In genomic region chr7:140048361-140049114, GRCm38 (mm10) we compare ENCODE assay signal across 8 mouse cellular contexts. TPM values are rescaled to one million over a fixed set of nuclear protein-coding genes. Genes with fewer than 3 reads are reported as not detected.
DNase-seq lines count a peak whose midpoint lies in the region; ATAC-seq lines count a peak whose summit lies in the region.

TSS of gene Msx3 (minus strand) at chr7:140049089.

- peaks cover 86% of the 10 kb centered on the region for H3K27me3 ChIP-seq in heart, embryonic 11.5 days (ENCODE audit: control insufficient read depth, insufficient read depth, low read length)
- peaks cover 93% of the 10 kb centered on the region for H3K27me3 ChIP-seq in midbrain, embryonic 11.5 days (ENCODE audit: control insufficient read depth, insufficient read depth, low read length)

- peak within 1 kb of the TSS; percentile 70 for H3K4me2 ChIP-seq in heart, embryonic 11.5 days
- H3K4me2 ChIP-seq in midbrain, embryonic 11.5 days: peak within 1 kb of the TSS; percentile 43

- no peak within 1 kb of the TSS for H3K9ac ChIP-seq in heart, embryonic 11.5 days (ENCODE audit: low read depth, low read length)
- no peak within 1 kb of the TSS for H3K9ac ChIP-seq in midbrain, embryonic 11.5 days (ENCODE audit: low read length)

- H3K27ac ChIP-seq in heart, embryonic 11.5 days (ENCODE audit: low read depth, low read length): no peak within 1 kb of the TSS
- H3K27ac ChIP-seq in midbrain, embryonic 11.5 days (ENCODE audit: low read depth, low read length): no peak within 1 kb of the TSS

- DNase-seq in heart, adult 11 months: no peak
- peak; percentile 18 for DNase-seq in ES-CJ7 (ENCODE audit: low read depth, low spot score)
- peak; percentile 96 for DNase-seq in midbrain, embryonic 11.5 days (ENCODE audit: low spot score, missing footprints)
- DNase-seq in cerebellum, adult 18-20 months: no peak
- no peak for DNase-seq in cerebellum, postnatal 4 days (ENCODE audit: low spot score in 2 of 2)
- no peak for DNase-seq in adrenal gland, postnatal 14 days

- H3K36me3 ChIP-seq in heart, embryonic 11.5 days (ENCODE audit: control insufficient read depth, insufficient read depth, low read length): no peaks in the 10 kb centered on the region
- H3K36me3 ChIP-seq in midbrain, embryonic 11.5 days (ENCODE audit: control insufficient read depth, insufficient read depth, low read length): no peaks in the 10 kb centered on the region

- WGBS in heart, embryonic 11.5 days (ENCODE audit: insufficient replicate concordance): under 1% methylated on average over 56 of the region's 56 CpGs
- WGBS in midbrain, embryonic 11.5 days: 1% methylated on average over 56 of the region's 56 CpGs

- 0 out of 2 replicates have a peak, but pooled peaks have one; percentile 24 for ATAC-seq in heart, embryonic 11.5 days (replicated peaks; ENCODE audit: insufficient number of reproducible peaks, low FRiP score, low TSS enrichment)
- peak; percentile 23 for ATAC-seq in granulocyte monocyte progenitor cell, adult 5-6 weeks (replicated peaks; ENCODE audit: poor library complexity, severe bottlenecking)
- peak; percentile 57 for ATAC-seq in midbrain, embryonic 11.5 days (ENCODE audit: low FRiP score)

- no peaks in the 10 kb centered on the region for H3K9me3 ChIP-seq in heart, embryonic 11.5 days (replicated peaks; ENCODE audit: control insufficient read depth, low read length)
- H3K9me3 ChIP-seq in midbrain, embryonic 11.5 days (ENCODE audit: control insufficient read depth, low read length): no peaks in the 10 kb centered on the region

- peaks cover 15% of the 10 kb centered on the region; the same call in 1 of the 2 replicates for H3K4me1 ChIP-seq in heart, embryonic 11.5 days (ENCODE audit: control insufficient read depth, insufficient read depth, low read length)
- peaks cover 10% of the 10 kb centered on the region for H3K4me1 ChIP-seq in midbrain, embryonic 11.5 days (ENCODE audit: control insufficient read depth, insufficient read depth, low read length)

- peak within 1 kb of the TSS; percentile 43 for H3K4me3 ChIP-seq in heart, embryonic 11.5 days (ENCODE audit: low read depth, low read length)
- H3K4me3 ChIP-seq in midbrain, embryonic 11.5 days (ENCODE audit: low read depth, low read length): peak within 1 kb of the TSS; percentile 28

RNA-seq across cellular contexts. Expression of gene Msx3, which starts in this region (rescaled TPM):
- 0.14 TPM in 1 of 2 replicates, not detected in the other for polyA plus RNA-seq in heart, embryonic 11.5 days (2014; fragmentation: Nextera tagmentation; extraction: Ambion mirVana)
- total RNA-seq in granulocyte monocyte progenitor cell, adult 5-6 weeks (2014; fragmentation: Nextera tagmentation): not detected in 2 replicates
- total RNA-seq in granulocyte monocyte progenitor cell, adult 5-6 weeks (2017): not detected in 2 replicates
- polyA plus RNA-seq in midbrain, embryonic 11.5 days (2014; fragmentation: Nextera tagmentation; extraction: Ambion mirVana): 6.1 and 8.0 TPM in 2 replicates
- not detected in 2 replicates for total RNA-seq in adrenal gland, postnatal 14 days (2021)

Comparison
In these comparisons a context has a peak if more than half of its experiments do, and no peak if none do; other contexts are left out.
1. Peak in ATAC-seq, H3K4me3 ChIP-seq and H3K4me2 ChIP-seq in heart, embryonic 11.5 days; RNA of the gene not detected or under 1 TPM.
2. Peak in ATAC-seq in granulocyte monocyte progenitor cell, adult 5-6 weeks; RNA of the gene not detected or under 1 TPM.
3. DNase-seq: peak in ES-CJ7 (single experiment) and midbrain, embryonic 11.5 days (single experiment); none in heart, adult 11 months (single experiment), cerebellum, adult 18-20 months (0 of 2), cerebellum, postnatal 4 days (0 of 2) and adrenal gland, postnatal 14 days (single experiment).
4. Peak in every context shown above with its lines, with median percentiles within 50 percentile points of each other: ATAC-seq.